Mouse (Mus musculus) limb, embryonic 14.5 days (tissue): ENCODE data around the gene Vmn2r59. TPM values are rescaled to one million over a fixed set of nuclear protein-coding genes. Genes with fewer than 3 reads are reported as not detected.
"Not testable (repeated sequence)": the region's sequence is repeated elsewhere in the genome, so short reads cannot be mapped to it uniquely, and the experiment has no call there.

Experiments used
- ATAC-seq: fragments of 200-750 bp; cut with Nextera tagmentation; 2 replicates; pipeline ENCODE4 v1.8.0; 2017; ENCODE audit warnings: low read depth, moderate number of reproducible peaks, moderate TSS enrichment; ENCODE audit not compliant: low FRiP score
- DNase-seq: peaks from one replicate; pipeline ENCODE4 v3.0.0-alpha.2; 2015; ENCODE audit warnings: low spot score
- H3K27ac ChIP-seq: fragments of 300-500 bp; sonication (generic); replicated peaks from 2 replicates; pipeline ENCODE4 v1.5.1; 2014; ENCODE audit warnings: low read depth, mild to moderate bottlenecking, low read length, moderate library complexity, mixed read lengths
- H3K27me3 ChIP-seq: fragments of 300-500 bp; sonication (generic); 2 replicates; pipeline ENCODE4 v1.6.1; 2014; ENCODE audit warnings: low read length, mixed read lengths; ENCODE audit not compliant: control insufficient read depth, insufficient read depth
- H3K36me3 ChIP-seq: fragments of 300-500 bp; sonication (generic); 2 replicates; pipeline ENCODE4 v1.6.1; 2014; ENCODE audit warnings: mild to moderate bottlenecking, low read length, moderate library complexity, mixed read lengths; ENCODE audit not compliant: control insufficient read depth, insufficient read depth
- H3K4me1 ChIP-seq: fragments of 300-500 bp; sonication (generic); 2 replicates; pipeline ENCODE4 v1.6.1; 2014; ENCODE audit warnings: antibody characterized with exemption, low read length, mixed read lengths; ENCODE audit not compliant: control insufficient read depth, insufficient read depth
- H3K4me2 ChIP-seq: fragments of 300-500 bp; sonication (generic); replicated peaks from 2 replicates; pipeline ENCODE4 v1.6.1; 2014; ENCODE audit warnings: low read depth, mild to moderate bottlenecking, low read length, moderate library complexity; ENCODE audit not compliant: severe bottlenecking
- H3K4me3 ChIP-seq: fragments of 300-500 bp; sonication (generic); replicated peaks from 2 replicates; pipeline ENCODE4 v1.5.1; 2014; ENCODE audit warnings: low read length
- H3K9ac ChIP-seq: fragments of 300-500 bp; sonication (generic); 2 replicates; pipeline ENCODE4 v1.6.1; 2014; ENCODE audit warnings: mild to moderate bottlenecking, low read depth, low read length, moderate library complexity; ENCODE audit not compliant: severe bottlenecking
- H3K9me3 ChIP-seq: fragments of 300-500 bp; sonication (generic); 2 replicates; pipeline ENCODE4 v1.6.1; 2016; ENCODE audit warnings: low read length; ENCODE audit not compliant: control insufficient read depth
- POLR2A ChIP-seq: fragments of 200-500 bp; IDR thresholded peaks from 2 replicates; pipeline ENCODE4 v1.8.0; 2012; ENCODE audit warnings: inconsistent platforms, mild to moderate bottlenecking, moderate library complexity, borderline replicate concordance; ENCODE audit not compliant: insufficient read depth, insufficient read length; ENCODE audit errors: extremely low read depth
- WGBS: fragments of 180-500 bp; shearing (Covaris S2); extraction: QIAGEN DNeasy Blood & Tissue Kit; methylation state at CpG from one replicate; pipeline ENCODE4 v1.1.7; 2014; 5-methylcytosine and 5-hydroxymethylcytosine counted together
- polyA plus RNA-seq, 2 experiments: library from polyadenylated mRNA; depleted of rRNA in 1 of 2; stranded (reverse) in 1 of 2; unstranded in 1 of 2; fragments of >200 nt; fragmentation: Nextera tagmentation in 1 of 2; extraction: Ambion mirVana in 1 of 2; gene quantifications; 2 replicates each; pipeline versions ENCODE4 v1.2.1 to v1.2.3; 2012 to 2014

The Vmn2r59 gene
- polyA plus RNA-seq (2012; rRNA removed) (not detected in 2 replicates), polyA plus RNA-seq (2014; fragmentation: Nextera tagmentation; extraction: Ambion mirVana) (not detected in 2 replicates)

DNA sequence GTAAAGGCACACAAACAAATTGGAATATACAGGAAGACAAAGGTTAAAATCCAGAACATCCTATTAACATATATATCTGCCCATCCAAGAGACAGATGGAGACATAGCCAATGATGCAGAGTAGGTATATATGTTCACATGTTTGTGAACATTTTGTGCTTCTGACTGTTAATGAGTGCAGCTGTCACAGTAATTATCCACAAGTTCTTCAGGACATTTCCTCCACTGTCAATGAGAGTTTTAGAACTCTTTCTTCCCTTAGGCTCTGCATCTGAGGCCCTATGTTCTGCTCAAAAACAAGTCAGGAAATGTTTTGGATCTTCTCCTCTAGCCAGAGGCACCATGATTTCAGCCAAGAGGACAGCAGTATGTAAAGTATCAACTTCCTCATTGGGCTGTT is at the start of gene Vmn2r59:
Vmn2r59 (minus strand) TSS at position 101 of the 400 bp plus-strand sequence.
- DNase-seq (no peak), ATAC-seq (no peak)
- Histone ChIP-seq H3K4me1 (no peaks in the 10 kb centered on the region), H3K9me3 (no peaks in the 10 kb centered on the region), H3K4me2 (no peak within 1 kb of the TSS), H3K27ac (no peak within 1 kb of the TSS), H3K36me3 (no peaks in the 10 kb centered on the region), H3K9ac (no peak within 1 kb of the TSS), H3K27me3 (no peaks in the 10 kb centered on the region), H3K4me3 (no peak within 1 kb of the TSS)
- TF ChIP-seq POLR2A: no peak

DNA sequence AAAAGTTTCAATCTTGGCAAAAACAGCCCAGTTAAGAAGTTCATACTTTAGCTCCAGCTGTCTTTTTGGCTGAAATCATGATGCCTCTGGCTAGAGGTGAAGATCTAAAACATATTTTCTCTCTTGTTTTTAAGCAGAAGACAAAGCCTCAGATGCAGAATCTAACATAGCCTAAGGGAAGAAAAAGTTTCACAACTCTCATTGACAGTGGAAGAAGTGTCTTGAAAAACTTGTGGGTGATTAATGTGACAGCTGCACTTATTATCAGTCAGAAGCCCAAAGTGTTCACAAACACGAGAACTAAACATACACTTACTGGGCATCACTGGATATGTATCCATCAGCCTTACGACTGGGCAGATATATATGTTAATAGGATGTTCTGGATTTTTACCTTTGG is 48.6 kb upstream of the Vmn2r59 start, which contains the start of gene Vmn2r60:
Vmn2r60 (plus strand) TSS at position 301 of the 400 bp plus-strand sequence.
- no peak within 1 kb of the TSS for H3K27ac ChIP-seq
- H3K9ac ChIP-seq: no peak within 1 kb of the TSS
- H3K27me3 ChIP-seq: no peaks in the 10 kb centered on the region
- H3K9me3 ChIP-seq: peaks cover 7% of the 10 kb centered on the region
- no peak for TF ChIP-seq POLR2A
- no peak within 1 kb of the TSS for H3K4me3 ChIP-seq
- H3K36me3 ChIP-seq: no peaks in the 10 kb centered on the region
- no peak within 1 kb of the TSS for H3K4me2 ChIP-seq
- WGBS: 79% methylated on average over 2 of the region's 2 CpGs
- DNase-seq (no peak), ATAC-seq (no peak)
- H3K4me1 ChIP-seq: no peaks in the 10 kb centered on the region

DNA sequence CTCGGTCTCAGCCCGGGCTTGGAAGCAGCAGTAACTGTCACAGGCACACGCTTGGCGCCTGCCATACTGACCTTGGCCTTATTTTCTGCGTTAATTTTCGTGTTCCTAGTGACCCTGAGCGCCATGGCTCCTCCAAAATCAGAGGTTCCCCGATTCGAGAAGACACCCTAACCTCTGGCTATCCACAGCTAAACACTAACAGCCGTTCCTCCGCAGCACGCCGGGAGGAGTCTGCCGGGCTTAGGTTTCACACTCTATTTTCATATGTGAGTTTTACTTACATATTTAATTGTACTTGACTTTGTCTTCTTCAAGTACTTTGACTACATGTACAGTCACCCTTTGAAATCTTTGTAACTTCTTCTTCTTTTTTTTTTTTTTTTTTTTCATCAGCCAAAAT is 48.2 kb upstream of the Vmn2r59 start:
- H3K9me3 ChIP-seq, H3K27ac ChIP-seq, H3K4me3 ChIP-seq, H3K36me3 ChIP-seq, H3K4me1 ChIP-seq, H3K27me3 ChIP-seq, H3K9ac ChIP-seq, ATAC-seq, H3K4me2 ChIP-seq, DNase-seq: not testable (repeated sequence)
- 74% methylated on average over 12 of the region's 14 CpGs for WGBS

Other genes with a start within 250 kb of the Vmn2r59 start
- not detected in 2 replicates for gene Vmn2r58, start 186.3 kb downstream of the Vmn2r59 start, polyA plus RNA-seq (2012; rRNA removed)
- not detected in 2 replicates for gene Vmn2r58, start 186.3 kb downstream of the Vmn2r59 start, polyA plus RNA-seq (2014; fragmentation: Nextera tagmentation; extraction: Ambion mirVana)
- gene Vmn2r60, start 48.7 kb upstream of the Vmn2r59 start, polyA plus RNA-seq (2012; rRNA removed): under 0.01 and 0.01 TPM in 2 replicates
- gene Vmn2r60, start 48.7 kb upstream of the Vmn2r59 start, polyA plus RNA-seq (2014; fragmentation: Nextera tagmentation; extraction: Ambion mirVana): not detected in 2 replicates
- not detected in 2 replicates for gene Vmn2r61, start 201.0 kb upstream of the Vmn2r59 start, polyA plus RNA-seq (2012; rRNA removed)
- not detected in 2 replicates for gene Vmn2r61, start 201.0 kb upstream of the Vmn2r59 start, polyA plus RNA-seq (2014; fragmentation: Nextera tagmentation; extraction: Ambion mirVana)